Mouse (Mus musculus): ENCODE measurements around the gene Galnt18. TPM values are rescaled to one million over a fixed set of nuclear protein-coding genes. Genes with fewer than 3 reads are reported as not detected.

The Galnt18 gene
- total RNA-seq (2014; rRNA removed; ENCODE audit: low replicate concordance) = 16.7 and 27.1 TPM in 2 replicates
- 16.5 and 17.0 TPM in 2 replicates for polyA plus RNA-seq (2015; fragmentation: Nextera tagmentation; extraction: Ambion mirVana)

DNA sequence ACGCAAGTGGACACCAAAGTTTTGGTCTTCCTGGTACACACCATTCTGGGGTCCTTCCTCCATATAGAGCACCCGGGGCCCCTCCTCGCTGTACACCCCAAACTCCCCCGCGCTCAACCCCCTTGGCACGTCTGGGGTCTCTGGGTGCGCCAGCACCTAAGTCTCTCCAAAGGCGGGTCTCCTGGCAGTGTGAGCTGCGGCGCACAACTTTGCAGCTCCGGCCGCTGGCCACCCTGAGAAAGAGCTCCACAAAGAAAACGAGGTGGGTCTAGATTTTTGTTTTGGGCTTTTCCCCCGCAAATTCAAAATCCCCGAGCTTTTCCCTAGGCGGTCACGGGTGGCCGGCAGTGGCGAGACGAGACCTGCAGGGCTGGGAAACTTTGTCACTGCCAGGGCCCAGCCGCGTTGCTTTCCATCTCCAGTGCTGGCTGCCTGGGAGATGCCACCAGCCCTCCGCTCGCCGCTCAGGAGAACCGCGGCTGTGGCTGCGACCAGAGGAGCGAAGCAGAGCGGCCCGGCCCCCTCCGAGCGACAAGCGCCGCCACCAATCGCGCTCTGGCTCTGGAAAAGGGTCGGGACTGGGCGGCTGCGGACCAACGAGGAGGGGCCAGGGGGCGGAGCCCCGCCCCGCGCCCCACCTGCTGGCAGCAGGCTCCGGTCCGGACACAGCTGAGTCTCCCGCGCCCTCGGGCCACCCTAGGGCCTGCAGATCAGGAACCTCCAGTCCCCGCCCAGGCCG, at the start of gene Galnt18:
Gene Galnt18 (minus strand): TSS at position 474 of the 739 bp plus-strand sequence.
- Histone ChIP-seq H3K4me1 (ENCODE audit: control insufficient read depth, insufficient read depth) (peaks cover 2% of the 10 kb centered on the region; the same call in 1 of the 2 replicates), H3K36me3 (replicated peaks; ENCODE audit: control insufficient read depth, insufficient read depth, low read length) (no peaks in the 10 kb centered on the region), H3K9me3 (replicated peaks; ENCODE audit: control insufficient read depth, low read length) (no peaks in the 10 kb centered on the region), H3K9ac (replicated peaks; ENCODE audit: low read depth, low read length) (peak within 1 kb of the TSS; percentile 59), H3K4me2 (ENCODE audit: low read depth, low read length) (peak within 1 kb of the TSS; percentile 98), H3K27ac (ENCODE audit: low read depth) (peak within 1 kb of the TSS; percentile 50; the same call in 1 of the 2 replicates), H3K4me3 (ENCODE audit: low read depth, low read length) (peak within 1 kb of the TSS; percentile 59), H3K27me3 (ENCODE audit: control insufficient read depth, insufficient read depth, low read length) (no peaks in the 10 kb centered on the region)
- WGBS = 1% methylated on average over 48 of the region's 52 CpGs
- TF ChIP-seq EP300 (IDR thresholded peaks at IDR 0.05; ENCODE audit: low read depth) (no peak), CTCF (IDR thresholded peaks at IDR 0.05; ENCODE audit: low read depth) (peak; percentile 22; the same call in 1 of the 2 replicates)
- ATAC-seq (ENCODE audit: insufficient read depth, low read depth) (peak; percentile 98), DNase-seq (ENCODE audit: low spot score) (peak; percentile 91)

DNA sequence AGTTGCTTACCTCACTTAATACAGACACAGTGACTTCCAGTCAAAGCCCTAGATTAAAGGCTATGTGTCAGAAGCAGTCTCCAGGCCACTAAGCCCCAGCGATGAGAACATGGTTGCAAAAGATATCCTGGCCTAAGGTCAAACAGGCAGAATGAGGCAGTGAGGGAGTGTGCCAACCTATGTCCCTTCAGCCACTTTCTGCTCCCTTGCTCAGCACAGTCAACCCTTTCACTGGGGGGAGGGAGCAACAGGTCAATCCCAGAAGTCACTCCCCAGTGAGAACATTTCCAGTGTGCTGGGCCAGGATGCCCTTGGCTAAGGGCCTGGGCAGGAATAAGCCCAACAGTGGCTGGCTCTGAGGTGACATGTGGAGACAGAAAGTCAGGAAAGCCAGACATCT, 47.6 kb upstream of the Galnt18 start:
- no peak for ATAC-seq (ENCODE audit: insufficient read depth, low read depth)
- Histone ChIP-seq H3K9ac (replicated peaks; ENCODE audit: low read depth, low read length) (no peak overlapping the region), H3K27ac (ENCODE audit: low read depth) (no peak overlapping the region), H3K4me3 (ENCODE audit: low read depth, low read length) (no peak overlapping the region), H3K4me1 (ENCODE audit: control insufficient read depth, insufficient read depth) (no peaks in the 10 kb centered on the region), H3K4me2 (ENCODE audit: low read depth, low read length) (no peak overlapping the region), H3K27me3 (ENCODE audit: control insufficient read depth, insufficient read depth, low read length) (no peaks in the 10 kb centered on the region), H3K36me3 (replicated peaks; ENCODE audit: control insufficient read depth, insufficient read depth, low read length) (no peaks in the 10 kb centered on the region), H3K9me3 (replicated peaks; ENCODE audit: control insufficient read depth, low read length) (no peaks in the 10 kb centered on the region)
- TF ChIP-seq EP300 (IDR thresholded peaks at IDR 0.05; ENCODE audit: low read depth) (no peak), CTCF (IDR thresholded peaks at IDR 0.05; ENCODE audit: low read depth) (no peak)
- 70% methylated on average over 1 of the region's 1 CpGs for WGBS
- no peak for DNase-seq (ENCODE audit: low spot score)

DNA sequence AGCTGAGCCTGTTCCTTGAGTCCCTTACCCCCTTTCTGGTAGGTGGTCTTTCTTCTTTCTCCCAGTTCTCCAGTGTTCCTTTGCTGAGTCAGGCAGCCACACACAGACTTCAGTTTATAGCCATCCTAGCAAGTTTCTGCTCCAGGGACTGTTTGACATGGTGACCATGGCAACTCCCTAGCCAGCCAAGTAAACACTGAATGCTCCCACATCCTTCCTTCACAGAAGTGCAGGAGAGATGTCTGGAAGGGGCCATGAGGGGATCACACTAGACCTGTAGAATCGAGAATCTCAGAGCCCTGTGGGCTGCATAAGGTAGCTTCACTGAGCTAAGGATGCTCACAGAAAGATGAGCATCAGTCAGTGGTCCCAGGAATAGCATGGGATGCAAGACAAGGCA, 33.3 kb upstream of the Galnt18 start:
- H3K9ac ChIP-seq (replicated peaks; ENCODE audit: low read depth, low read length) = no peak overlapping the region
- no peaks in the 10 kb centered on the region for H3K36me3 ChIP-seq (replicated peaks; ENCODE audit: control insufficient read depth, insufficient read depth, low read length)
- DNase-seq (ENCODE audit: low spot score) (no peak), ATAC-seq (ENCODE audit: insufficient read depth, low read depth) (0 out of 2 replicates have a peak, but pooled peaks have one; percentile 17)
- no peak for TF ChIP-seq EP300 (IDR thresholded peaks at IDR 0.05; ENCODE audit: low read depth)
- TF ChIP-seq CTCF (IDR thresholded peaks at IDR 0.05; ENCODE audit: low read depth) = no peak
- no peak overlapping the region for H3K4me3 ChIP-seq (ENCODE audit: low read depth, low read length)
- H3K4me1 ChIP-seq (ENCODE audit: control insufficient read depth, insufficient read depth) = no peaks in the 10 kb centered on the region
- 19% methylated on average over 1 of the region's 1 CpGs for WGBS
- no peak overlapping the region for H3K27ac ChIP-seq (ENCODE audit: low read depth)
- no peak overlapping the region for H3K4me2 ChIP-seq (ENCODE audit: low read depth, low read length)
- no peaks in the 10 kb centered on the region for H3K9me3 ChIP-seq (replicated peaks; ENCODE audit: control insufficient read depth, low read length)
- H3K27me3 ChIP-seq (ENCODE audit: control insufficient read depth, insufficient read depth, low read length) = no peaks in the 10 kb centered on the region

DNA sequence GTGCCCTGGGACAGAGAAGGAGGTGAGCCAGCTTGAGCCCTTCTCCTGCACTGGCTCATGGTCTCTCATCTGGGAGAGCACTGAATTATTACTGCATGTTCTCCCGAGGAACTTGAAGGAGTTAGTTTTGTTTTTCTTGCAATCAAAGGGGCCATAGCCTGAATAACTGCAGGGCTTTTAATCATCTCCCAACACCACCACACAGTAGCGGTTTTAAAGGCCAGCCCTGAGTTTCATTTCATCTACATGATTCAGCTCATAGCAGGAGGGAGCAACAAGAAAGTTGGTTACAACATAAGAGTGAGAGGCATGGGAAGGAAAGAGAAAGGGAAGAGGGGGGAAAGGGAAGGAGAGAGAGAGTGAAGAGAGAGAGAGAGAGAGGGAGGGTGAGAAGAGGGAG, 31.3 kb upstream of the Galnt18 start:
- no peak overlapping the region for H3K4me3 ChIP-seq (ENCODE audit: low read depth, low read length)
- no peaks in the 10 kb centered on the region for H3K27me3 ChIP-seq (ENCODE audit: control insufficient read depth, insufficient read depth, low read length)
- TF ChIP-seq CTCF (IDR thresholded peaks at IDR 0.05; ENCODE audit: low read depth) = no peak
- TF ChIP-seq EP300 (IDR thresholded peaks at IDR 0.05; ENCODE audit: low read depth) = no peak
- no peaks in the 10 kb centered on the region for H3K36me3 ChIP-seq (replicated peaks; ENCODE audit: control insufficient read depth, insufficient read depth, low read length)
- H3K27ac ChIP-seq (ENCODE audit: low read depth) = no peak overlapping the region
- ATAC-seq (ENCODE audit: insufficient read depth, low read depth) (no peak), DNase-seq (ENCODE audit: low spot score) (no peak)
- 61% methylated on average over 2 of the region's 2 CpGs for WGBS
- no peaks in the 10 kb centered on the region for H3K9me3 ChIP-seq (replicated peaks; ENCODE audit: control insufficient read depth, low read length)
- H3K4me2 ChIP-seq (ENCODE audit: low read depth, low read length) = no peak overlapping the region
- no peak overlapping the region for H3K9ac ChIP-seq (replicated peaks; ENCODE audit: low read depth, low read length)
- no peaks in the 10 kb centered on the region for H3K4me1 ChIP-seq (ENCODE audit: control insufficient read depth, insufficient read depth)

DNA sequence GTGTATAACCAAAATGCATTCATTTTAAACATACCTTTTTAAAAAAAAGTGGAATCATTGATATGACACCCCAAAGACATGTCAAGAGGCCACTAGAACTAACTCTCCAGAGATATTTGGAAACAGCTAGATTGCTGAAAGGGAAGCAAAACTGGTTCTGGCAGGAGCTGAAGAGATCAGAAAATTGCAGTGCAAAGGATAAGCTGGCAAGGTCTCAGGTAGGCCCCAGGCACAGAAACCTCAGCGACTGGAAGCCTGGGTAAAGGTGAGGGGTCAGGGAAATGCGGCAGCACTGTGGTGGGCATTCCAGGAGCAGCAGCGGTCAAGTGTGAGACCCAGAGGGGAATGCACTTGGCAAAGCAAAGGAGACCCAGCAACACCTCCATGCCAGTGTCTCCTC, 30.0 kb upstream of the Galnt18 start:
- TF ChIP-seq EP300 (IDR thresholded peaks at IDR 0.05; ENCODE audit: low read depth) (no peak), CTCF (IDR thresholded peaks at IDR 0.05; ENCODE audit: low read depth) (no peak)
- ATAC-seq (ENCODE audit: insufficient read depth, low read depth) = no peak
- no peaks in the 10 kb centered on the region for H3K27me3 ChIP-seq (ENCODE audit: control insufficient read depth, insufficient read depth, low read length)
- no peak for DNase-seq (ENCODE audit: low spot score)
- H3K4me1 ChIP-seq (ENCODE audit: control insufficient read depth, insufficient read depth) = no peaks in the 10 kb centered on the region
- no peak overlapping the region for H3K9ac ChIP-seq (replicated peaks; ENCODE audit: low read depth, low read length)
- H3K4me2 ChIP-seq (ENCODE audit: low read depth, low read length) = no peak overlapping the region
- no peak overlapping the region for H3K4me3 ChIP-seq (ENCODE audit: low read depth, low read length)
- no peaks in the 10 kb centered on the region for H3K36me3 ChIP-seq (replicated peaks; ENCODE audit: control insufficient read depth, insufficient read depth, low read length)
- no peaks in the 10 kb centered on the region for H3K9me3 ChIP-seq (replicated peaks; ENCODE audit: control insufficient read depth, low read length)
- whole genome bisulfite sequencing = 76% methylated on average over 3 of the region's 3 CpGs
- no peak overlapping the region for H3K27ac ChIP-seq (ENCODE audit: low read depth)
